8 mouse cellular contexts compared by ENCODE assay signal in the genomic region with DNA sequence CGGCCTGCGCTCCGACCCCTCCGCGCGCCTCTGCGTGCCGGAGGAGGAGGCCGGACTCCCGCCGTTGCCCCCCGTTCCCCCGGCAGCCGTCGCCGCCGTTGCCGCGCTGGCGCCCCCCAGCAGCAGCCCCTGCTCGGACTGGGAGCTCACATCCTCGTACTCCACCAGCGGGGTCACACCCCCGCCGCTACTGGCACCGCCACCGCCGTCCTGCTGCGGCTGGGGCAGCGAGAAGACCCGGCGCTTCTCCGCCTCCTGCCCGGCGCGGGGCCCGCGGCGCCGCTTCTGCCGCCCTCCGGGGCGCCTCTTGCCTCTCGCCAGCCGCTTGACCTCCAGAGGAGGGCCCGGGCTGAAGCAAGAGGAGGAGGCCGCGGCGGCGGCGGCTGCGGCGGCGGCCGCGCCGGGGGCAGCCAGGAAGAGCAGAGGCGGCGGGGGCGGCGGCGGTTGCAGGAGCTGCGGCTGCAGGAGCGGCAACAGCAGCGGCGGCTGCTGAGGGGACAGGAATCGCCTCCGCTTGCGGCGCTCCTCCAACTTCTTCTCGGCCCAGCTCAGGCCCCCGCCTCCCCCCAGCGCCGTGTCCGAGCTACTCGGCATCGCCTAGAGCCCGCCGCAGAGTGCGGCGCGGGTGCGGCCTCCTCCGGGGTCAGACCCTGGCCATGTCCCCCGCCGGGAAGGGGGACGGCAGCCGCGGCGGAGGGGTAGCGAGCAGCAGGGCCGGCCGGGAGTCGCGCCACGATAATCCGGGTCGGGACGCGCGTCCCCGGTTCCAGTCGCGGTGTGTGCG. TPM values are rescaled to one million over a fixed set of nuclear protein-coding genes. Genes with fewer than 3 reads are reported as not detected.
DNase-seq lines count a peak whose midpoint lies in the region; ATAC-seq and TF ChIP-seq lines count a peak whose summit lies in the region.

No protein-coding gene starts in this region.

- peak overlapping the region; percentile 75 for H3ac ChIP-seq in C2C12 (ENCODE audit: control insufficient read depth, insufficient read length, low read depth)

- H3K4me3 ChIP-seq in C2C12 (ENCODE audit: insufficient read depth, poor library complexity, severe bottlenecking), result peak overlapping the region; percentile 79
- peak overlapping the region; percentile 99 for H3K4me3 ChIP-seq in bone marrow, adult 2 months (replicated peaks; ENCODE audit: control insufficient read depth, low read depth, low read length)
- H3K4me3 ChIP-seq in forebrain, embryonic 10.5 days, result peak overlapping the region; percentile 95
- peak overlapping the region; percentile 99 for H3K4me3 ChIP-seq in heart, embryonic 16.5 days (ENCODE audit: low read length)

- peaks cover 42% of the 10 kb centered on the region for H3K79me3 ChIP-seq in C2C12 (ENCODE audit: low read depth)

- no peak for TF ChIP-seq CTCF in C2C12 (IDR thresholded peaks at IDR 0.05; ENCODE audit: control insufficient read depth, insufficient read depth, insufficient read length)
- TF ChIP-seq CTCF in bone marrow, adult 2 months (IDR thresholded peaks at IDR 0.05; ENCODE audit: control insufficient read depth, insufficient read depth, low read length), result no peak

- no peaks in the 10 kb centered on the region for H3K9me3 ChIP-seq in forebrain, embryonic 10.5 days
- no peaks in the 10 kb centered on the region for H3K9me3 ChIP-seq in heart, embryonic 16.5 days (replicated peaks; ENCODE audit: control insufficient read depth, low read length)

- peak overlapping the region; percentile 99 for H3K9ac ChIP-seq in heart, embryonic 16.5 days (ENCODE audit: low read length)

- H3K4me2 ChIP-seq in heart, embryonic 16.5 days (ENCODE audit: low read depth, low read length), result peak overlapping the region; percentile 79

- ATAC-seq in heart, embryonic 16.5 days (replicated peaks; ENCODE audit: extremely low read depth, insufficient read depth, low FRiP score), result peak; percentile 9

- H3K79me2 ChIP-seq in C2C12 (ENCODE audit: control insufficient read depth, insufficient read depth), result peaks cover 54% of the 10 kb centered on the region

- under 1% methylated on average over 103 of the region's 105 CpGs for WGBS in bone marrow, adult 2 months
- WGBS in forebrain, embryonic 10.5 days, result under 1% methylated on average over 95 of the region's 105 CpGs
- WGBS in heart, embryonic 16.5 days, result under 1% methylated on average over 92 of the region's 105 CpGs

- no peaks in the 10 kb centered on the region; the same call in 1 of the 2 replicates for H3K4me1 ChIP-seq in bone marrow, adult 2 months (ENCODE audit: control insufficient read depth, insufficient read depth, low read length)
- H3K4me1 ChIP-seq in forebrain, embryonic 10.5 days, result peaks cover 24% of the 10 kb centered on the region
- peaks cover 10% of the 10 kb centered on the region for H3K4me1 ChIP-seq in heart, embryonic 16.5 days (ENCODE audit: control insufficient read depth, insufficient read depth, low read length)

- peaks cover 14% of the 10 kb centered on the region for H3K36me3 ChIP-seq in C2C12 (ENCODE audit: control insufficient read depth, insufficient read depth)
- H3K36me3 ChIP-seq in forebrain, embryonic 10.5 days (replicated peaks), result peaks cover 11% of the 10 kb centered on the region
- H3K36me3 ChIP-seq in heart, embryonic 16.5 days (ENCODE audit: control insufficient read depth, insufficient read depth), result no peaks in the 10 kb centered on the region

- H3K27me3 ChIP-seq in C2C12 (ENCODE audit: control insufficient read depth, insufficient read depth, insufficient read length), result no peaks in the 10 kb centered on the region
- H3K27me3 ChIP-seq in forebrain, embryonic 10.5 days (ENCODE audit: poor library complexity, severe bottlenecking), result no peaks in the 10 kb centered on the region
- no peaks in the 10 kb centered on the region for H3K27me3 ChIP-seq in heart, embryonic 16.5 days (ENCODE audit: control insufficient read depth, insufficient read depth, low read length)

- TF ChIP-seq POLR2A in bone marrow, adult 2 months (IDR thresholded peaks at IDR 0.05; ENCODE audit: borderline replicate concordance, control insufficient read depth, low read depth, low read length), result 0 out of 2 replicates have a peak, but pooled peaks have one; percentile 17

- peak; percentile 53 for DNase-seq in forebrain, embryonic 10.5 days (ENCODE audit: extremely low spot score, low spot score)
- peak; percentile 67 to 78 for DNase-seq in kidney, postnatal 4 days
- DNase-seq in lung, adult 18-20 months, result peak; percentile 33 to 42
- DNase-seq in ovary, postnatal 36 days (ENCODE audit: low spot score), result peak; percentile 59
- DNase-seq in thymus, postnatal 36 days, result peak; percentile 65 to 79

- peak overlapping the region; percentile 96 for H3K27ac ChIP-seq in bone marrow, adult 2 months (ENCODE audit: control insufficient read depth, insufficient read depth, low read depth, low read length, poor library complexity)
- H3K27ac ChIP-seq in forebrain, embryonic 10.5 days, result peak overlapping the region; percentile 92
- H3K27ac ChIP-seq in heart, embryonic 16.5 days (ENCODE audit: low read length), result peak overlapping the region; percentile 99

TF ChIP-seq in C2C12, 6 proteins besides CTCF, POLR2A, EP300 and RAD21:
- TF ChIP-seq CEBPB (IDR thresholded peaks at IDR 0.05; ENCODE audit: low read depth) (no peak), MYOD1 (IDR thresholded peaks at IDR 0.05; ENCODE audit: control insufficient read depth, insufficient read length, low read depth) (no peak), MAX (IDR thresholded peaks at IDR 0.05) (no peak), MYOG (IDR thresholded peaks at IDR 0.05; ENCODE audit: control insufficient read depth, extremely low read depth, insufficient read length) (no peak), USF1 (IDR thresholded peaks at IDR 0.05; ENCODE audit: low read depth) (no peak), FOSL1 (IDR thresholded peaks at IDR 0.05; ENCODE audit: insufficient read depth, low read length, poor library complexity, severe bottlenecking) (no peak)

RNA-seq across cellular contexts. Expression of gene Cdk13, which starts 0.6 kb away (rescaled TPM):
- polyA plus RNA-seq in C2C12 (2012; fragmentation: generic; extraction: Trizol), result 15.9 TPM
- 12.4 and 15.5 TPM in 2 replicates for polyA plus RNA-seq in bone marrow, adult 2 months (2011; ENCODE audit: insufficient read depth, insufficient read length, low replicate concordance, missing spikeins)
- polyA plus RNA-seq in forebrain, embryonic 10.5 days (2016; fragmentation: Nextera tagmentation; extraction: Ambion mirVana), result 11.9 and 13.0 TPM in 2 replicates
- polyA plus RNA-seq in heart, embryonic 16.5 days (2015; fragmentation: Nextera tagmentation; extraction: Ambion mirVana), result 10.0 and 10.9 TPM in 2 replicates

Comparison
In these comparisons a context has a peak if more than half of its experiments do, and no peak if none do; other contexts are left out.
1. Peak in every context shown above with its lines: DNase-seq, ATAC-seq, H3K4me3 ChIP-seq and H3K27ac ChIP-seq.